Mouse (Mus musculus) cerebellum, adult (tissue): ENCODE data around the gene Actr2.
A peak's percentile ranks its signal among the peaks of the same experiment; 100 is the strongest.
"Not testable (repeated sequence)": the region's sequence is repeated elsewhere in the genome, so short reads cannot be mapped to it uniquely, and the experiment has no call there.

Source experiments
- ATAC-seq: cut with Nextera tagmentation; 2 replicates; pipeline ENCODE4 v1.9.2; 2017; ENCODE audit warnings: mild to moderate bottlenecking, moderate library complexity, mixed read lengths; ENCODE audit not compliant: insufficient number of reproducible peaks, low FRiP score, low TSS enrichment

The Actr2 gene

GRCm38 (mm10) chr11:20125423-20125822 lies 12.7 kb upstream of the Actr2 start:
- ATAC-seq = no peak

DNA sequence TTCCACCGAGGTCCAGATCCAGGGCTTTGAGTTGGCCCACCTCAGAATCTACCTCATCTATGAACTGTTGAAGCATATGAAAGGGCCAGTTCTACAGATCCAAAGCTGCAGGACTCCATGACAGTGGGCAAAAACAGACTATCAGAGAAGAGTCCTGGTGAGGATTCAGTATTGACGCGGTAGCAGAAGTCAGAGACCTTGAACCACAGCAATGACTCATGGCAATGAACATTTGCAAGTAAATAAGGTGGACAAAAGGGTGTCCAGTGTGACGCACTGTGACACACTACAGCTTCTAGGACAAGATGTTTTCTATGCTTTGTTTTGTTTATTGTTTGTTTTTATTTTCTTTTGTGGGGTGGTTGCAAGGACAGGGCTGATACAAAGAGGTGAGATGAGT lies 4.0 kb upstream of the Actr2 start:
- no peak for ATAC-seq

- ATAC-seq = no peak
Observed at GRCm38 (mm10) chr11:20116030-20116551, 3.4 kb upstream of the Actr2 start.

GRCm38 (mm10) chr11:20112006-20112740 lies 540 bp downstream of the Actr2 start:
- peak; percentile 61 for ATAC-seq

DNA sequence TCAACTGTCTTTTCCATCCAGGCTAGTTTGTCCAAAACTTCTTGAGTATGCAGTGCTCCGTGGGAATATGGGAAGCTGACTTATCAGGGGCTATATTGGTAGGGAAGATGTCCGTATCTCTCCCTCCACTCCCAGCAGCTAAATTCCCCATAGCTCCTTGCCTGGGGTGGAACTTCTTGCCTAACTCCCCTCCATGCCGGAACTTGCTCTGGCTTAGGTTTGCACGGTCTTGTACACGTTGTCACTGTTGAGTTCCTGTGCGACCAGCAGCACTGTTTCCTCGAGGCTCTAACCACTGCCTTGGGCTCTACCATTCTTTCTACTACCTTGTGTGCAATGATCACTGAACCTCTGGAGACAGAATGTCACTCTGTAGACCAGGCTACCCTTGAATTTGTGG lies 4.6 kb downstream of the Actr2 start:
- no peak for ATAC-seq

- ATAC-seq = no peak
Observed at GRCm38 (mm10) chr11:20107683-20108082, 5.0 kb downstream of the Actr2 start.

- no peak for ATAC-seq
Observed at GRCm38 (mm10) chr11:20106946-20107345, 5.8 kb downstream of the Actr2 start.

GRCm38 (mm10) chr11:20103949-20104348 lies 8.8 kb downstream of the Actr2 start:
- no peak for ATAC-seq

DNA sequence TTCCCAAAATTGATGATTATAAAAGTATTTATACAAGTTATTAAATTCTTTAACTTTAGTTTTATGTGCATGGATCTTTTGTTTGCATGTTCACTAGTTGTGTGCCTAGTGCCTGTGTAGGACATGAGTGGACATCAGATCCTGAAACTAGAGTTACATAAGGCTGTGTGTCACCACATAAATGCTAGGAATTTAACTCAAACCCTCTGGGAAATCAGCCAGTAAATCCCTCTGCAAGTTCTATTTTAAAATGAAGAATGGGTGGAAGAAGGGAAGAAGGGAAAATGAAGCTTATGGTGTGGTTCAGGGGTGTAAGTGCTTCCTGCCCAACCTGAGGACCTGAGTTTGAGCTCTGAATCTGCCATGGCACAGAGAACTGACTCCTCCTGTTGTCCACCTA lies 26.4 kb downstream of the Actr2 start:
- ATAC-seq = no peak

- ATAC-seq = no peak
Observed at GRCm38 (mm10) chr11:20085635-20086034, 27.1 kb downstream of the Actr2 start.

DNA sequence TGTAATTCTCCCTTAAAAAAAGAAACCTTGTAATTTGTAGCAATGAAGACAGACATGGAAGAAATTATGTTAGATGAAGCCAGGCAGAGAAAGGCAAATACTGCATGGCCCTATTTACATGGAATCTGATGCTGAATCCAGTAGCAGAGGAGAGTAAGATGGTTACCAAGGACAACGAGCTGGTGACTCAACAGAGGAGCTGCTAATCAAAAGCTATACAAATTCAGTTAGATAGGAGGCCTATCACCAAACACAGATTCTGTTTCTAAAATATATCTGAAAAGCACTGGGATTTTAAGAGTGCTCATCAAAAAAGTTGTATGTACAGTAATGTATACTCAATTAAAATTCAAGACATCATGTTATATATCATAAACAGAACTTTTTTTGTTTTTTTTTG lies 37.3 kb downstream of the Actr2 start:
- no peak for ATAC-seq

DNA sequence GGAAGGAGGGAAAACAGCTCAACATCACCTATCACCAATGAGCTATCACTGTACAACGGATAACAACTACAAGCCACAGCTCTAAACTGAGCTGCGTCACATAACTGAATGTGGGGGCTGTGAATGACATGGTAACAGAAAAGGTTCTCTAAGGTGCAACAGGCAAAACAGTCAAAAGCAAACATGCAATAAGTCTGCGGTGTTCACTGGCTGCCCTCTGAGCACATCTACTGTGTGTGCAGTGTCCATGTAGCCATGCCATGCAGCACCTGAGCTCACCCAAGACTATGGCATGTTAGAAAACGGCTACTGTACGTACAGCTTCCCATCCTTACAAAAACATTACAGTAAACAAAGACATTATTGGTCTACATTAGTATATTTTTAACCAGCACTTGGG lies 39.9 kb downstream of the Actr2 start:
- ATAC-seq = no peak

GRCm38 (mm10) chr11:20072174-20072573 lies 40.5 kb downstream of the Actr2 start:
- ATAC-seq = peak; percentile 49; the same call in 1 of the 2 replicates

GRCm38 (mm10) chr11:20068346-20069004 lies 44.2 kb downstream of the Actr2 start:
- ATAC-seq = no peak

- no peak for ATAC-seq
Observed at GRCm38 (mm10) chr11:20067521-20067920, 45.2 kb downstream of the Actr2 start.

GRCm38 (mm10) chr11:20066106-20066505 lies 46.6 kb downstream of the Actr2 start:
- ATAC-seq = peak; percentile 56

GRCm38 (mm10) chr11:20064926-20065325 lies 47.8 kb downstream of the Actr2 start:
- no peak for ATAC-seq

DNA sequence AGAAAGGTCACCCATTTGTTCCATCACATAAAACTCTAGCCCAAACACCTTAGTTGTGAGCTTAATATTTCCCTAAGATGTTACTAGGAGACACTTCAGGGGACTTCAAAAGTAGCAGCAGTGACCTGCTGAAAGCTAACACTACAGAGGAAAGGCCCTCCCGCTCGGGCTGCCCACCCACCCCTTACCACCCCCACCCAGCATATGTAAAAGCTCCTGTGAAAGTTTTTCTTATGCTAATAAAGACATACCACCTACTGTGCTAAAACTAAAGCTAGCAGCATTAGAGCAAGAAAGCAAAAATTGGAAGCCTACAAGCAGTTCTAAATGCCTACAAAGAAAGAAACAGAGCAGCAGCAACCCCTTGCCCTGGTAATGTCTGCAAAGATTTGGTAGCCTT lies 48.6 kb downstream of the Actr2 start:
- not testable (repeated sequence) for ATAC-seq

DNA sequence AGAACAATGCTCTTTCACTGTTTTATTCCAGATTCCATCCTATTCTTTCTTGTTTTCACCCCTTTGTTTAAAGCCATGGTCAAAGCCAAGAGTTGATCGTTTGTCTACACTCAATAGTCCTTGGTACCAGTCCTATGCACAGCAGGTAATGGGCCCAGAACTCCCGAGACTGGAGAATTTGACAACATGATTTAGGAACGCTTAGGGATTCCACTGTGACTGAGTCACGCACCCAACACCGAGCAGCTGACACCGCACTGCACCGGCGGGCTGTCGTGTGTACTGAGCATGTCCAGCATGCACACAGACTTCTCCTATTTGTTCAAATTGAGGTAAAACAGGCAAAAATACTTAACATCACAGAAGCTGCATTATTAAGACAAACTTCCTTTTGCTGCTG lies 49.9 kb downstream of the Actr2 start:
- ATAC-seq = not testable (repeated sequence)

- ATAC-seq = no peak
Observed at GRCm38 (mm10) chr11:20059736-20060135, 53.0 kb downstream of the Actr2 start.

- no peak for ATAC-seq
Observed at GRCm38 (mm10) chr11:20057429-20057828, 55.3 kb downstream of the Actr2 start.

DNA sequence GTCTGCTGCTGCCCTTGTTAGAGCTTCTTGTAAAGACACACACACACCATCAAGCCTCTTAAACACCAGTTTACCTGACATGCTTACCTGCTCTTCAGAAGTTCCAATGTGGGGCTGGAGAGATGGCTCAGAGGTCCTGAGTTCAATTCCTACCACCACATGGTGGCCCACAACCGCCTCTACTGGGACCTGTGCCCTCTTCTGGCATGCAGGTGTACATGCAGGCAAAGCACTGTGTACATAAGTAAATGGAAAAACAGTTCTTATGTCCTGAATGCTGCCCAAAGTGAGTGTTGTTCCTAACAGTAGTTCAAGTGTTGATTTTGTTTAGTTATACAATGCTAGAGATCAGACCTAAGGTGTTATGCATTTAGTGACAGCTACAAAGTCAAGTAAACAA lies 56.5 kb downstream of the Actr2 start:
- ATAC-seq = no peak
